Mouse (Mus musculus) heart, embryonic 10.5 days (tissue): ENCODE measurements around the gene Stx5a. TPM values are rescaled to one million over a fixed set of nuclear protein-coding genes. Genes with fewer than 3 reads are reported as not detected.

Experiments
- DNase-seq: peaks from one replicate; pipeline ENCODE4 v3.0.0-alpha.2; 2017; ENCODE audit warnings: low spot score
- H3K27ac ChIP-seq: fragments of 300-500 bp; sonication (generic); 2 replicates; pipeline ENCODE4 v1.5.1; 2016; ENCODE audit warnings: mild to moderate bottlenecking
- H3K27me3 ChIP-seq: fragments of 300-500 bp; sonication (generic); 2 replicates; pipeline ENCODE4 v1.6.1; 2016; ENCODE audit warnings: mild to moderate bottlenecking; ENCODE audit not compliant: poor library complexity, insufficient read depth, severe bottlenecking
- H3K36me3 ChIP-seq: fragments of 300-500 bp; sonication (generic); 2 replicates; pipeline ENCODE4 v1.6.1; 2016; ENCODE audit warnings: mild to moderate bottlenecking, moderate library complexity
- H3K4me1 ChIP-seq: fragments of 300-500 bp; sonication (generic); 2 replicates; pipeline ENCODE4 v1.6.1; 2016; ENCODE audit warnings: mild to moderate bottlenecking
- H3K4me3 ChIP-seq: fragments of 300-500 bp; sonication (generic); 2 replicates; pipeline ENCODE4 v1.5.1; 2016; ENCODE audit warnings: mild to moderate bottlenecking, moderate library complexity
- H3K9me3 ChIP-seq: fragments of 300-500 bp; sonication (generic); 2 replicates; pipeline ENCODE4 v1.6.1; 2016; ENCODE audit warnings: mild to moderate bottlenecking, moderate library complexity
- WGBS: fragments of 180-500 bp; shearing (Covaris S2); methylation state at CpG from one replicate; pipeline ENCODE4 v1.1.7; 2016; 5-methylcytosine and 5-hydroxymethylcytosine counted together
- polyA plus RNA-seq: library from polyadenylated mRNA; unstranded; fragments of >200 nt; fragmentation: Nextera tagmentation; extraction: Ambion mirVana; gene quantifications from 2 replicates; pipeline ENCODE4 v1.2.1, GENCODE M21; 2016

The Stx5a gene
- 83.1 and 91.1 TPM in 2 replicates for polyA plus RNA-seq

GRCm38 (mm10) chr19:8741243-8741869, at the start of gene Stx5a:
TSS of gene Stx5a (plus strand) at chr19:8741413.
- Histone ChIP-seq H3K27ac (peak within 1 kb of the TSS; percentile 98), H3K4me3 (peak within 1 kb of the TSS; percentile 97), H3K27me3 (no peaks in the 10 kb centered on the region), H3K36me3 (peaks cover 71% of the 10 kb centered on the region), H3K9me3 (no peaks in the 10 kb centered on the region), H3K4me1 (peaks cover 20% of the 10 kb centered on the region)
- peak; percentile 99 for DNase-seq
- under 1% methylated on average over 36 of the region's 36 CpGs for WGBS

GRCm38 (mm10) chr19:8691871-8692539, 49.2 kb upstream of the Stx5a start:
- Histone ChIP-seq H3K9me3 (no peaks in the 10 kb centered on the region), H3K4me1 (0 out of 2 replicates have a peak, but pooled peaks cover 6% of the 10 kb centered on the region), H3K27ac (no peak overlapping the region), H3K36me3 (no peaks in the 10 kb centered on the region), H3K27me3 (no peaks in the 10 kb centered on the region), H3K4me3 (no peak overlapping the region)
- WGBS: 67% methylated on average over 9 of the region's 9 CpGs
- DNase-seq: no peak

- WGBS: 63% methylated on average over 5 of the region's 5 CpGs
- no peaks in the 10 kb centered on the region for H3K9me3 ChIP-seq
- H3K4me1 ChIP-seq: 0 out of 2 replicates have a peak, but pooled peaks cover 6% of the 10 kb centered on the region
- H3K36me3 ChIP-seq: no peaks in the 10 kb centered on the region
- H3K27me3 ChIP-seq: no peaks in the 10 kb centered on the region
- DNase-seq: no peak
- H3K27ac ChIP-seq: no peak overlapping the region
- no peak overlapping the region for H3K4me3 ChIP-seq
Observed at GRCm38 (mm10) chr19:8692740-8693139, 48.5 kb upstream of the Stx5a start.

- DNase-seq: peak; percentile 90
- H3K27ac ChIP-seq: no peak overlapping the region
- 0 out of 2 replicates have a peak, but pooled peaks cover 6% of the 10 kb centered on the region for H3K4me1 ChIP-seq
- no peak overlapping the region for H3K4me3 ChIP-seq
- no peaks in the 10 kb centered on the region for H3K27me3 ChIP-seq
- 40% methylated on average over 6 of the region's 6 CpGs for WGBS
- H3K36me3 ChIP-seq: no peaks in the 10 kb centered on the region
- no peaks in the 10 kb centered on the region for H3K9me3 ChIP-seq
Observed at GRCm38 (mm10) chr19:8695330-8695729, 45.9 kb upstream of the Stx5a start.

GRCm38 (mm10) chr19:8699652-8700051, 41.6 kb upstream of the Stx5a start:
- Histone ChIP-seq H3K36me3 (no peaks in the 10 kb centered on the region), H3K27me3 (no peaks in the 10 kb centered on the region), H3K4me3 (no peak overlapping the region), H3K4me1 (0 out of 2 replicates have a peak, but pooled peaks cover 6% of the 10 kb centered on the region), H3K9me3 (no peaks in the 10 kb centered on the region), H3K27ac (no peak overlapping the region)
- WGBS: 73% methylated on average over 9 of the region's 9 CpGs
- DNase-seq: no peak

GRCm38 (mm10) chr19:8702458-8702857, 38.8 kb upstream of the Stx5a start:
- H3K27me3 ChIP-seq: no peaks in the 10 kb centered on the region
- 65% methylated on average over 3 of the region's 3 CpGs for WGBS
- no peak overlapping the region for H3K4me3 ChIP-seq
- H3K36me3 ChIP-seq: peaks cover 10% of the 10 kb centered on the region
- no peak for DNase-seq
- no peaks in the 10 kb centered on the region for H3K4me1 ChIP-seq
- H3K27ac ChIP-seq: no peak overlapping the region
- H3K9me3 ChIP-seq: no peaks in the 10 kb centered on the region

- WGBS: 57% methylated on average over 4 of the region's 4 CpGs
- no peaks in the 10 kb centered on the region for H3K27me3 ChIP-seq
- no peaks in the 10 kb centered on the region for H3K4me1 ChIP-seq
- no peaks in the 10 kb centered on the region for H3K9me3 ChIP-seq
- H3K4me3 ChIP-seq: no peak overlapping the region
- no peak overlapping the region for H3K27ac ChIP-seq
- no peak for DNase-seq
- peaks cover 22% of the 10 kb centered on the region for H3K36me3 ChIP-seq
Observed at GRCm38 (mm10) chr19:8703571-8703970, 37.6 kb upstream of the Stx5a start.

- peaks cover 37% of the 10 kb centered on the region for H3K36me3 ChIP-seq
- H3K27ac ChIP-seq: no peak overlapping the region
- WGBS: 72% methylated on average over 6 of the region's 6 CpGs
- H3K4me1 ChIP-seq: no peaks in the 10 kb centered on the region
- no peaks in the 10 kb centered on the region for H3K27me3 ChIP-seq
- no peaks in the 10 kb centered on the region for H3K9me3 ChIP-seq
- no peak for DNase-seq
- H3K4me3 ChIP-seq: no peak overlapping the region
Observed at GRCm38 (mm10) chr19:8705026-8705708, 36.0 kb upstream of the Stx5a start.

- WGBS: 85% methylated on average over 7 of the region's 7 CpGs
- DNase-seq: no peak
- Histone ChIP-seq H3K4me3 (no peak overlapping the region), H3K9me3 (no peaks in the 10 kb centered on the region), H3K27me3 (no peaks in the 10 kb centered on the region), H3K4me1 (no peaks in the 10 kb centered on the region; the same call in 1 of the 2 replicates), H3K36me3 (peaks cover 48% of the 10 kb centered on the region), H3K27ac (no peak overlapping the region)
Observed at GRCm38 (mm10) chr19:8706132-8706667, 35.0 kb upstream of the Stx5a start.

GRCm38 (mm10) chr19:8706930-8707329, 34.3 kb upstream of the Stx5a start:
- peaks cover 55% of the 10 kb centered on the region for H3K36me3 ChIP-seq

GRCm38 (mm10) chr19:8708954-8709353, 32.3 kb upstream of the Stx5a start:
- 89% methylated on average over 8 of the region's 8 CpGs for WGBS

More at GRCm38 (mm10) chr19:8706930-8707329, 34.3 kb upstream of the Stx5a start:
- no peak for DNase-seq
- H3K27me3 ChIP-seq: no peaks in the 10 kb centered on the region
- WGBS: 91% methylated on average over 7 of the region's 7 CpGs
- H3K4me3 ChIP-seq: no peak overlapping the region
- H3K27ac ChIP-seq: no peak overlapping the region
- H3K9me3 ChIP-seq: no peaks in the 10 kb centered on the region
- H3K4me1 ChIP-seq: peaks cover 6% of the 10 kb centered on the region

GRCm38 (mm10) chr19:8710057-8710456, 31.2 kb upstream of the Stx5a start:
- 97% methylated on average over 2 of the region's 2 CpGs for WGBS
- H3K4me1 ChIP-seq: peaks cover 18% of the 10 kb centered on the region
- no peak overlapping the region for H3K4me3 ChIP-seq
- no peaks in the 10 kb centered on the region for H3K27me3 ChIP-seq
- H3K27ac ChIP-seq: no peak overlapping the region
- H3K36me3 ChIP-seq: peaks cover 59% of the 10 kb centered on the region
- H3K9me3 ChIP-seq: no peaks in the 10 kb centered on the region
- DNase-seq: no peak

More at GRCm38 (mm10) chr19:8708954-8709353, 32.3 kb upstream of the Stx5a start:
- Histone ChIP-seq H3K4me1 (peaks cover 14% of the 10 kb centered on the region), H3K9me3 (no peaks in the 10 kb centered on the region), H3K27ac (no peak overlapping the region), H3K36me3 (peaks cover 59% of the 10 kb centered on the region), H3K4me3 (no peak overlapping the region), H3K27me3 (no peaks in the 10 kb centered on the region)
- no peak for DNase-seq
